Mouse (Mus musculus) bone marrow macrophage, adult 2 months (primary cell): ENCODE data around the gene Exoc5.

Experiments
- CTCF ChIP-seq: IDR thresholded peaks from 2 replicates; pipeline ENCODE4 v1.5.1; 2012; ENCODE audit warnings: low read depth, mild to moderate bottlenecking, low read length, moderate library complexity
- POLR2A ChIP-seq: IDR thresholded peaks from 2 replicates; pipeline ENCODE4 v1.6.1; 2012; ENCODE audit warnings: mild to moderate bottlenecking, low read depth, low read length, borderline replicate concordance

- peak; percentile 73 for TF ChIP-seq CTCF
- no peak for TF ChIP-seq POLR2A
Observed at GRCm38 (mm10) chr14:48985673-48986072, 80.8 kb downstream of the Exoc5 start.
